Mouse (Mus musculus) retina, postnatal 1 day (tissue): ENCODE data around the gene Ankrd11.

ENCODE experiments used
- DNase-seq: peaks from one replicate; pipeline ENCODE4 v3.0.0-alpha.2; 2012

The Ankrd11 gene

DNA sequence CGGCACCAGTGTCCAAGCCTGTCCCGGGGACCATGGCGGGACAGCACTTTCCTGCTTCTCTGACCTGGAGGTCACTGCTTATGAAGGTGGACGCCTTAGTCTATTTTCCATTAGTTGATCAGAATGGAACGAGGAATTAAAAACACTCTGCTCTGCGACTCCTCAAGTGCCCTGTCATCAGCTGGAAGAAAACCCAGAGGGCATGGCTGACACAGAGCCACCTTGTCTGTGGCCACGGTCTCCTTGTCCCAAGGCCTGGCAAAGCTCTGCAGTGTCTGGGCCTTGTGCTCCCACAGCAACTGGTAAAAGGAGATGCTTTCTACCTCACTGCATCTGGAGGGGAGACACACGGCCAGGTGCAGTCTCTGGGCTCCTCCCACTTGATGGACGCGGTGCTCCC lies 158.4 kb downstream of the Ankrd11 start:
- DNase-seq = no peak

DNA sequence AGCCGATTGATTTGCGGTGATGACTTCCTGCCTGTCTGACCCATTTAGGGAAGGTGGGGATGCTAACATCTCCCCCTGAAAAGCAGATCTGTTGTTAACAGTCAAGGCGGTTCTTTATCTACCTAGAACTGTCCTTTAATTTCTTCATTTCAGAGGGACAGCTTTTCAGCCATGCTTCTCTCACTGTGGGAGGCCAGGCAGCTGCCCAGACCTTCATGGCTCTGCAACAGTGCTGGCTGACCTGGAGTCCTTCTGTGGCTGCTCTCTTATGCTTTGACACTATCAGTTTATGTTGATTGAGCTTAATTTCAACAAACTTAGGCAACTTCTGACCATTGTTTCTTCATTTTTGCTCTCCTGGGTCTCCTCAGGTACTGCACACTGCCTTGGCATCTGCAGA lies 161.8 kb downstream of the Ankrd11 start:
- DNase-seq = no peak

- no peak for DNase-seq
Observed at GRCm38 (mm10) chr8:122878231-122878630, 163.8 kb downstream of the Ankrd11 start.

DNA sequence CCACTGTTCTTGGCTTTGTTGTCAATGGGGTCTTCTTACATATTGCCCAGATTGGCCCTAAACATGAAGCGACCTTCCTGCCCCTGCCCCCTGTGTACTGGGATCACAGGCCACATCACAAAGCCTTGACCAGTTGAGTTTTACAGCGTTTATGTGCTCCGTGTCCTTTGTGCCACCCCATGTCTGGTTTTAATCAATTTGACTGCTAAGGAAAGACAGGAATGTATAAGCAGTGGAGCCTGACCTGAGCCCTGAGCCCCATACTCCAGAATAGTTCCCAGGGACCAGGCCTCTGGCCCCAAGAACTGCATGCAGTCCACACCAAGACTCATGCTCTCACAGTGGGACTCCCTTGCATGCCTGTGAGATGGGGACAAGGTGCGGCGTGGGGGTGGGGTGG lies 166.9 kb downstream of the Ankrd11 start:
- DNase-seq = no peak

- no peak for DNase-seq
Observed at GRCm38 (mm10) chr8:122873171-122873570, 168.9 kb downstream of the Ankrd11 start.

DNA sequence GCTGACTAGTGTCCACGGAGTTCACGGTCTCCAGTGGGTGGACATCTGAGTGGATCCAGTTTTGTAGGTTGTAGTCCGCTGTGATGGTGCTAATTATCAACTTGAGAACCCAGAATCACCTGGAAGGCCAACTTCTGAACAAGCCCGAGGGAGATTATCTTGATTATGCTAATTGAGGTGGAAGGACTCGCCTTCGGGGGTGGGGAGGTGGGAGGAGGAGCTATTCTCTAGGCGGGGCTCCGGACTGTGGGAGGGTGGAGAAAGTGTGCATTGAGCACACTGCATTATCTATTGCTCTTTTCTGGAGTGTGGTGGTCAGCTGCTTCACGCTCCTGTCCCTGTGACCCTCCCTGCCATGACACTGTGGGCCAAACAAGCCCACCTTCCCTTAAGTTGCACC lies 170.4 kb downstream of the Ankrd11 start:
- no peak for DNase-seq

DNA sequence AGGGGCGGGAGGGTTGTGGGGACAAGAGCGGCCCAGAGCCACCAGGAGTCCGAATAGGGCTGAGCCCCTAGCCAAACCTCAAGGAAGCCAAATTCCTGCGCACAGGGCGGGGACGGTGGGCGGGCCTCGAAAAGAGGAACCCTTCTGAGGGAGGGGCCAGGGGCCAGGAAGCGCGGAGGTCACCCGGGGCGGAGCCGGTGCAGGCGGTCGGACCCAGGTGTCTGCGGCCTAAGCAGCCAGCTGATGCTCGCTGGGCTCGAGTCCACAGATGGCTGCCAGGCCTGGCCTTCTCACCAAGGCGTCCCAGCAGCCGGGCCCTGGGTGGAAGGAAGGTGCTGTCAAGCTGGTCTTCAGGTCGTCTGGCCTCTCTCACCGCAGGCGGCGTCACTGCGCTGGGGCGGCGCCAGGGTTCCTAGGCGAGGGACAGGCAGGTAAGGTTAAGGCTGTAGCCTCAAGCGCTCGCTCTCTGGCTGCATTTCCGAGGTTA lies 171.7 kb downstream of the Ankrd11 start:
- no peak for DNase-seq

GRCm38 (mm10) chr8:122867982-122868381 lies 174.1 kb downstream of the Ankrd11 start:
- no peak for DNase-seq

GRCm38 (mm10) chr8:122866231-122866630 lies 175.8 kb downstream of the Ankrd11 start:
- no peak for DNase-seq

DNA sequence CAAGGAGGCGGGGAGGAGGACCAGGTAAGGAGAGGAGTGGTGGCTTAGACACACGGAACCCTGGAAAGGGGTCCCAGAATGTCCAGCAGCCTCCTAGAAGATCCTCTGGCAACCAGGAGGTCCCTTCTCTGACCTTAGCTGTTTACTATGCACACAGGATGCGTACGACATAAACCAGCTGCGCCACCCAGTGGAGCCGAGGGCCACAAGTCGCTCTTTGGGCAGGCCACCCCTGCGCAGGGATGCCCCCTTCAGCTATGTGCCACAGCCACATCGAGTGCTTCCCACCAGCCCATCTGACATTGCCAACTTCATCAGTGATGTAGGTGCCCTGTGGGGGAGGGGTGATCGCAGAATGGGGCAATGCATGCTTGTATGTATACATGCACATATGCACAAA lies 176.6 kb downstream of the Ankrd11 start:
- DNase-seq = peak; percentile 47

GRCm38 (mm10) chr8:122864719-122865129 lies 177.4 kb downstream of the Ankrd11 start:
- peak; percentile 51 for DNase-seq

DNA sequence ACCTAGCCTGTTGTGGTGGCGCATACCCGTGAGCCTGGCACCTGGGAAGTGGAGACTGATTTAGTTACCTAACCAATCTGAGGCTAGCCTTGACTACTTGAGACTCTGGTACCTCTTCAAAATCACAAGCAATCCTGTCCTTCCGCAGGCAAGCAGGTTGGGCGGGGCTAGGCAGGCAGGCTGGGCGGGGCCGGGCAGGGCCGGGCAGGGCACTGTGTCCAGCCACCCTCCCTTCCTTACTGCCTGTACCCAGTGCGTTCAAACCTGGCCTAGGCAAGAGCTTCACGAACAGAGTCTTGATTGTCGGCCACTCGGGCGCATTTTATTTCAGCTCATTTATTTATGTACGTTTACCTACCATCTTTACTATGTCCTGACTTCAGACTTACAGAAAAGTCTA lies 182.2 kb downstream of the Ankrd11 start:
- DNase-seq = no peak

DNA sequence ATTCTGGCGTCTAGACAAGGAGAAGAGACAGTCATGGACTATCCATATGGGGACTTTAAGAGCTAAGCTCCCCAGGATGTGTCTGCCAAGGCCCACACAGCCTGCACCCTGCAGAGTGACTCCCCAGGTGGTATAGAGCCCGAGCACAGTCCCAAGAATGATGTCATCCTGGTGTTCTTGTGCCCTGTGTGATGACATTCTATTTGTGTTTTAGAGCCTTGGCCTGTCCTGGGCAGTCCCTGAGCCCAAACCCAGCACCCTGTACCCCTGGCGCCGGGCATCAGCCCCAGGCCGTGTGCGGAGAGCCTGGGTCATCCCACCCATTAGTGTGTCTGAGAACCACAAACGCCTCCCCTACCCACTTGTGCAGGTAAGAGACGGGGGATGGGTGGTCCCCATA lies 185.8 kb downstream of the Ankrd11 start:
- DNase-seq = no peak

GRCm38 (mm10) chr8:122855123-122855522 lies 187.0 kb downstream of the Ankrd11 start:
- DNase-seq = no peak

- DNase-seq = no peak
Observed at GRCm38 (mm10) chr8:122854388-122854787, 187.7 kb downstream of the Ankrd11 start.

DNA sequence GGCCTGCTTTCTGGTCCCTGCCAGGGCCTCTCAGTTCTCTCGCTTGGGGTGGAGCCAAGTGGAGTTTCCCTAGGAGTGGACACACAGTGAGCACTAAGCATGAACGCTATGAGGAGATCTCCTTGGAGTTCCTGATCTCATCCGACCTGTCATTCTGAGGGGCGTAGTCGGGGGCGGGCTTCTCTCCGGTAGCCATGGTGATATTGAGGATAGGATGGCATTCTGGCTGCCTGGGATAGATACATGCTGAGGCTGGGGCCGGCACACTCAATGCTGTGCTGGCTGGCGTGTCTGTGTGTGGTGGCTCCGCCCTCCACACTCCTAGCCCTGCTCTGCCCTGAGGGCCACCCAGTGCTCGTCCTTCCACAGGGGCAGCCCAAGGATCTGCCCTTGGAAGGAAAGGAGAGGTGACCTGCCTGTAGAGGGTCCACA lies 188.7 kb downstream of the Ankrd11 start:
- DNase-seq = peak; percentile 64

GRCm38 (mm10) chr8:122852546-122852905 lies 189.6 kb downstream of the Ankrd11 start:
- no peak for DNase-seq

GRCm38 (mm10) chr8:122851692-122852545 lies 190.2 kb downstream of the Ankrd11 start:
- DNase-seq = no peak

GRCm38 (mm10) chr8:122850641-122851240 lies 191.3 kb downstream of the Ankrd11 start:
- no peak for DNase-seq

- no peak for DNase-seq
Observed at GRCm38 (mm10) chr8:122849152-122849910, 192.7 kb downstream of the Ankrd11 start.

GRCm38 (mm10) chr8:122847829-122848561 lies 194.1 kb downstream of the Ankrd11 start, which contains the start of gene Cdh15:
TSS of gene Cdh15 (plus strand) at chr8:122847966.
- DNase-seq = peak; percentile 83

DNA sequence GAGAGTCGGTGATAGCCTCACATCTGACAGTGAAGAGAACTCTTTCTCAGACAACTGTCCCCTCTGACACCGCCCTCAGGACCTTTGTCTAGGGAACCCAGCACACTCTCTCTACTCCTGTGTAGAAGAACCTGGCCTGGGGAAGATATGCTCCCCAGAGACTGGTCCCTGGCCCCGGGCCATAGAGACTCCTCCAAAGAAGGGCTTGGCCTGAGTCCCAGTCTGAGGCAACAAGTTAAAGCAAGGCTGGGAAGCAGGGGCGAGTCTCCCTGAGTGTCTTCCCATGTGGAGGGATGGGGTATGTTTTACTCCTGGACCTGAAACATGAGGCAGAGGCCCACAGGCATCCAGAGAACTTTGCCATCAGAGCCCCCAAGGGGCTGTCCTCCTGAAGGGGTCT lies 196.4 kb downstream of the Ankrd11 start:
- DNase-seq = no peak

DNA sequence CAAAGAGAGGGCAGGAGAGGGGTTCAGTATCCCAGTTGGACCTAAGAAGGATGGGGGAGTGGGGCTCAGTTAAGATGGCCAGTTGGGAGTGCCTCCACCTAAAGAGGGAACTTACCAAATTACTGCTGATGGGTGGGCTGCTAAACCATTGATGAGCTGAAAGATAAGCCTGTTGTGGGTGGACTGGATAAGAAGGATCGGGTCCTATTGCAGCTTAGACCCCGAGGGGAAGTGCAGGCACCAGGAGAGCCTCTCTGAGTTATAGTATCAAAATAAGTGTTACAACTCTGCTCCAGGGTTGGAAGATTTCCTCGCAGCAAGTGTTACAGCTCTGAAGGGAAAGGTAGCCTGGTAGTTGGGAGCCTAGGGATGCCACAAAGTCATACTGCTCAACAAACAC lies 197.9 kb downstream of the Ankrd11 start:
- no peak for DNase-seq
